16 mouse cellular contexts compared by ENCODE assay signal in genomic region chr17:14562191-14562590, GRCm38 (mm10).
"Had no signal": no experiment of that assay in that cellular context is flagged by ENCODE, and none has a peak within 500 bp of the region (broad histone marks: within the 10 kb centered on the region; RNA-seq: fewer than 3 reads in every experiment).

No protein-coding gene starts in this region.

- H3K4me2 ChIP-seq: neural tube, embryonic 13.5 days; neural tube, embryonic 15.5 days; stomach, embryonic 15.5 days had no signal

- H3K27ac ChIP-seq: neural tube, embryonic 13.5 days; neural tube, embryonic 15.5 days; stomach, embryonic 15.5 days; stomach, postnatal 0 days had no signal

- DNase-seq: retina, postnatal 1 day; right cerebral cortex, adult 18-20 months; right cerebral cortex, postnatal 14 days; right cerebral cortex, postnatal 25 days; right cerebral cortex, postnatal 4 days; spleen, adult 18-20 months; thymus, adult 18-20 months; thymus, adult 2 months; thymus, postnatal 14 days; thymus, postnatal 25 days; thymus, postnatal 36 days; thymus, postnatal 4 days had no signal

- H3K9me3 ChIP-seq: neural tube, embryonic 13.5 days; neural tube, embryonic 15.5 days; stomach, embryonic 15.5 days had no signal

- H3K4me3 ChIP-seq: neural tube, embryonic 13.5 days; neural tube, embryonic 15.5 days; stomach, embryonic 15.5 days had no signal

- H3K27me3 ChIP-seq: neural tube, embryonic 13.5 days; neural tube, embryonic 15.5 days; stomach, embryonic 15.5 days had no signal

- H3K4me1 ChIP-seq: neural tube, embryonic 13.5 days; neural tube, embryonic 15.5 days; stomach, embryonic 15.5 days had no signal

- H3K9ac ChIP-seq: neural tube, embryonic 13.5 days; neural tube, embryonic 15.5 days; stomach, embryonic 15.5 days had no signal

- H3K36me3 ChIP-seq: neural tube, embryonic 13.5 days; neural tube, embryonic 15.5 days; stomach, embryonic 15.5 days had no signal
